Mouse (Mus musculus): ENCODE measurements around the gene Chtop.

DNA sequence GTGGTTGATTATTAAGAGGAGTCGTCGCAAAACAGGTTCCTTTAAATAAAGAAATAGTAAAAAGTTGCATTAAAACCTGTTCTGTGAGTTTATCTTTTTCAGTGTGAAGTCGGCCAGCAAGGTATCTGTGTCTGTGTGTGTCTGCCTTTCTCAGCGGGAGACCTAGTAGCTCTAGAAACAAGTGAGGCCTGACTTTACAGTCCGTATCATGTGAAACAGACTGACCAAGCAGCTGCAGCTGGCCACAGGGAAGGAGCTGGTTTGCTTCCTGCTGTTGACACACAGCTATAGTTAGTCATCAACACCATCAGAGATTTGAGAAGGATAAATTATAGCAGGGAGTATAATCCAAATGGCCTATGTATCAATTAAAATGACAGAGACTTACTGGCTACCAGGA is 22.4 kb upstream of the Chtop start:
- TF ChIP-seq CTCF (IDR thresholded peaks at IDR 0.05; ENCODE audit: low read depth, low read length) (no peak), POLR2A (IDR thresholded peaks at IDR 0.05; ENCODE audit: extremely low read depth, insufficient read depth, low read length) (no peak)

Data from liver, adult 2 months (tissue).